Mouse (Mus musculus): ENCODE measurements around the gene Hbs1l. TPM values are rescaled to one million over a fixed set of nuclear protein-coding genes. Genes with fewer than 3 reads are reported as not detected.
A peak's percentile ranks its signal among the peaks of the same experiment; 100 is the strongest.

Hbs1l gene
- polyA plus RNA-seq (2014; fragmentation: Nextera tagmentation; extraction: Ambion mirVana): 67.1 and 70.3 TPM in 2 replicates

- under 1% methylated on average over 57 of the region's 81 CpGs for WGBS
- ATAC-seq (ENCODE audit: insufficient number of reproducible peaks, insufficient read depth, low FRiP score, low read depth): peak; percentile 96
- H3K36me3 ChIP-seq (ENCODE audit: control insufficient read depth, insufficient read depth, low read length): peaks cover 20% of the 10 kb centered on the region
These were observed at the start of gene Hbs1l for GRCm38 (mm10) chr10:21295759-21296621. TSS of gene Hbs1l (plus strand) at chr10:21295979.

GRCm38 (mm10) chr10:21248556-21248955 lies 47.2 kb upstream of the Hbs1l start:
- Histone ChIP-seq H3K27ac (replicated peaks in 1 of 2; ENCODE audit: control insufficient read depth in 1 of 2, insufficient read depth in 1 of 2, low read depth in 2 of 2, low read length in 2 of 2) (no peak overlapping the region), H3K9me3 (ENCODE audit: control insufficient read depth, low read length) (no peaks in the 10 kb centered on the region), H3K4me2 (ENCODE audit: low read length) (no peak overlapping the region), H3K4me1 (ENCODE audit: control insufficient read depth in 2 of 2, insufficient read depth in 2 of 2, low read length in 2 of 2) (no peaks in the 10 kb centered on the region), H3K27me3 (ENCODE audit: control insufficient read depth, insufficient read depth, low read length) (no peaks in the 10 kb centered on the region), H3K36me3 (ENCODE audit: control insufficient read depth, insufficient read depth, low read length) (no peaks in the 10 kb centered on the region), H3K4me3 (ENCODE audit: control insufficient read depth in 1 of 2, insufficient read depth in 1 of 2, low read depth in 1 of 2, low read length in 2 of 2) (no peak overlapping the region), H3K9ac (ENCODE audit: low read length) (no peak overlapping the region)
- no peak for ATAC-seq (ENCODE audit: insufficient number of reproducible peaks, insufficient read depth, low FRiP score, low read depth)
- whole genome bisulfite sequencing: 76% methylated on average over 4 of the region's 4 CpGs

More at GRCm38 (mm10) chr10:21295759-21296621, at the start of gene Hbs1l:
- H3K4me3 ChIP-seq (ENCODE audit: control insufficient read depth in 1 of 2, insufficient read depth in 1 of 2, low read depth in 1 of 2, low read length in 2 of 2): peak within 1 kb of the TSS; percentile 92 to 99
- no peaks in the 10 kb centered on the region for H3K9me3 ChIP-seq (ENCODE audit: control insufficient read depth, low read length)
- H3K9ac ChIP-seq (ENCODE audit: low read length): peak within 1 kb of the TSS; percentile 93
- H3K4me2 ChIP-seq (ENCODE audit: low read length): peak within 1 kb of the TSS; percentile 84
- H3K4me1 ChIP-seq (ENCODE audit: control insufficient read depth in 2 of 2, insufficient read depth in 2 of 2, low read length in 2 of 2): peaks cover 0 to 13% of the 10 kb centered on the region in 2 experiments; a peak in 2 of 4 replicates
- H3K27me3 ChIP-seq (ENCODE audit: control insufficient read depth, insufficient read depth, low read length): no peaks in the 10 kb centered on the region
- H3K27ac ChIP-seq (replicated peaks in 1 of 2; ENCODE audit: control insufficient read depth in 1 of 2, insufficient read depth in 1 of 2, low read depth in 2 of 2, low read length in 2 of 2): peak within 1 kb of the TSS; percentile 55 to 61

- Histone ChIP-seq H3K4me3 (ENCODE audit: control insufficient read depth in 1 of 2, insufficient read depth in 1 of 2, low read depth in 1 of 2, low read length in 2 of 2) (no peak overlapping the region), H3K9me3 (ENCODE audit: control insufficient read depth, low read length) (no peaks in the 10 kb centered on the region), H3K27ac (replicated peaks in 1 of 2; ENCODE audit: control insufficient read depth in 1 of 2, insufficient read depth in 1 of 2, low read depth in 2 of 2, low read length in 2 of 2) (no peak overlapping the region), H3K4me2 (ENCODE audit: low read length) (no peak overlapping the region), H3K4me1 (ENCODE audit: control insufficient read depth in 2 of 2, insufficient read depth in 2 of 2, low read length in 2 of 2) (no peaks in the 10 kb centered on the region), H3K27me3 (ENCODE audit: control insufficient read depth, insufficient read depth, low read length) (no peaks in the 10 kb centered on the region), H3K9ac (ENCODE audit: low read length) (no peak overlapping the region), H3K36me3 (ENCODE audit: control insufficient read depth, insufficient read depth, low read length) (no peaks in the 10 kb centered on the region)
- WGBS: 53% methylated on average over 15 of the region's 15 CpGs
- no peak for ATAC-seq (ENCODE audit: insufficient number of reproducible peaks, insufficient read depth, low FRiP score, low read depth)
These were observed 43.8 kb upstream of the Hbs1l start for GRCm38 (mm10) chr10:21251881-21252534.

- Histone ChIP-seq H3K4me2 (ENCODE audit: low read length) (no peak overlapping the region), H3K27me3 (ENCODE audit: control insufficient read depth, insufficient read depth, low read length) (no peaks in the 10 kb centered on the region), H3K4me3 (ENCODE audit: control insufficient read depth in 1 of 2, insufficient read depth in 1 of 2, low read depth in 1 of 2, low read length in 2 of 2) (no peak overlapping the region), H3K4me1 (ENCODE audit: control insufficient read depth in 2 of 2, insufficient read depth in 2 of 2, low read length in 2 of 2) (no peaks in the 10 kb centered on the region), H3K9me3 (ENCODE audit: control insufficient read depth, low read length) (no peaks in the 10 kb centered on the region), H3K36me3 (ENCODE audit: control insufficient read depth, insufficient read depth, low read length) (no peaks in the 10 kb centered on the region), H3K9ac (ENCODE audit: low read length) (no peak overlapping the region), H3K27ac (replicated peaks in 1 of 2; ENCODE audit: control insufficient read depth in 1 of 2, insufficient read depth in 1 of 2, low read depth in 2 of 2, low read length in 2 of 2) (no peak overlapping the region)
- no peak for ATAC-seq (ENCODE audit: insufficient number of reproducible peaks, insufficient read depth, low FRiP score, low read depth)
- WGBS: 70% methylated on average over 4 of the region's 4 CpGs
These were observed 43.0 kb upstream of the Hbs1l start for GRCm38 (mm10) chr10:21252800-21253199.

- Histone ChIP-seq H3K4me1 (ENCODE audit: control insufficient read depth in 2 of 2, insufficient read depth in 2 of 2, low read length in 2 of 2) (no peaks in the 10 kb centered on the region), H3K27ac (replicated peaks in 1 of 2; ENCODE audit: control insufficient read depth in 1 of 2, insufficient read depth in 1 of 2, low read depth in 2 of 2, low read length in 2 of 2) (no peak overlapping the region), H3K9me3 (ENCODE audit: control insufficient read depth, low read length) (no peaks in the 10 kb centered on the region), H3K9ac (ENCODE audit: low read length) (no peak overlapping the region), H3K27me3 (ENCODE audit: control insufficient read depth, insufficient read depth, low read length) (no peaks in the 10 kb centered on the region), H3K4me3 (ENCODE audit: control insufficient read depth in 1 of 2, insufficient read depth in 1 of 2, low read depth in 1 of 2, low read length in 2 of 2) (no peak overlapping the region), H3K36me3 (ENCODE audit: control insufficient read depth, insufficient read depth, low read length) (no peaks in the 10 kb centered on the region), H3K4me2 (ENCODE audit: low read length) (no peak overlapping the region)
- WGBS: 78% methylated on average over 12 of the region's 12 CpGs
- no peak for ATAC-seq (ENCODE audit: insufficient number of reproducible peaks, insufficient read depth, low FRiP score, low read depth)
These were observed 41.3 kb upstream of the Hbs1l start for GRCm38 (mm10) chr10:21254266-21255140.

- Histone ChIP-seq H3K4me3 (ENCODE audit: control insufficient read depth in 1 of 2, insufficient read depth in 1 of 2, low read depth in 1 of 2, low read length in 2 of 2) (no peak overlapping the region), H3K27ac (replicated peaks in 1 of 2; ENCODE audit: control insufficient read depth in 1 of 2, insufficient read depth in 1 of 2, low read depth in 2 of 2, low read length in 2 of 2) (no peak overlapping the region), H3K9ac (ENCODE audit: low read length) (no peak overlapping the region), H3K9me3 (ENCODE audit: control insufficient read depth, low read length) (no peaks in the 10 kb centered on the region), H3K36me3 (ENCODE audit: control insufficient read depth, insufficient read depth, low read length) (no peaks in the 10 kb centered on the region), H3K4me2 (ENCODE audit: low read length) (no peak overlapping the region), H3K27me3 (ENCODE audit: control insufficient read depth, insufficient read depth, low read length) (no peaks in the 10 kb centered on the region), H3K4me1 (ENCODE audit: control insufficient read depth in 2 of 2, insufficient read depth in 2 of 2, low read length in 2 of 2) (no peaks in the 10 kb centered on the region)
- WGBS: 75% methylated on average over 5 of the region's 5 CpGs
- no peak for ATAC-seq (ENCODE audit: insufficient number of reproducible peaks, insufficient read depth, low FRiP score, low read depth)
These were observed 38.5 kb upstream of the Hbs1l start for GRCm38 (mm10) chr10:21257244-21257643.

- Histone ChIP-seq H3K27me3 (ENCODE audit: control insufficient read depth, insufficient read depth, low read length) (no peaks in the 10 kb centered on the region), H3K4me2 (ENCODE audit: low read length) (no peak overlapping the region), H3K36me3 (ENCODE audit: control insufficient read depth, insufficient read depth, low read length) (no peaks in the 10 kb centered on the region), H3K27ac (replicated peaks in 1 of 2; ENCODE audit: control insufficient read depth in 1 of 2, insufficient read depth in 1 of 2, low read depth in 2 of 2, low read length in 2 of 2) (no peak overlapping the region), H3K4me1 (ENCODE audit: control insufficient read depth in 2 of 2, insufficient read depth in 2 of 2, low read length in 2 of 2) (no peaks in the 10 kb centered on the region), H3K9me3 (ENCODE audit: control insufficient read depth, low read length) (no peaks in the 10 kb centered on the region), H3K4me3 (ENCODE audit: control insufficient read depth in 1 of 2, insufficient read depth in 1 of 2, low read depth in 1 of 2, low read length in 2 of 2) (no peak overlapping the region), H3K9ac (ENCODE audit: low read length) (no peak overlapping the region)
- 50% methylated on average over 2 of the region's 2 CpGs for WGBS
- ATAC-seq (ENCODE audit: insufficient number of reproducible peaks, insufficient read depth, low FRiP score, low read depth): no peak
These were observed 36.1 kb upstream of the Hbs1l start for GRCm38 (mm10) chr10:21259649-21260048.
